Mouse (Mus musculus) thymus, postnatal 4 days (tissue): ENCODE measurements around the gene Pcna.
"Not testable (repeated sequence)": the region's sequence is repeated elsewhere in the genome, so short reads cannot be mapped to it uniquely, and the experiment has no call there.

Experiments
- DNase-seq: peaks from one replicate; pipeline ENCODE4 v3.0.0; 2021

The Pcna gene

DNA sequence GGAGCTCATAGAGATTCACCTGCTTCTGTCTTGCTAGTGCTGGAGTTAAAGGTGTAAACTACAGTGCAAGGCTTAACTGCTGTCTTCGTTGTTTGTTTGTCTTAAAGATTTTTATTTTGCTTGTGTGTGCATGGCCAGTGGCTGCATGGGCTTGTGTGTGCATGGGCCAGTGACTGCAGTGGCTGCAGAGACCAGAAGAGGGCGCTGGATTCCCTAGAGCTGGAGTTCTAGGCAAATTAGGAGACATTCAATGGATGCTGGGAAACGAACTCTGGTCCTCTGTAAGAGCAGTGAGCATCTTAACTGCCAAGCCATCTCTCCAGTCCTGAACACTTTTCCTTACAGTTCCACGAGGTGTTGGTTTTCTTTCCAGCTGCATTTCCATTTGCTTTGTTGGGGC is 22.4 kb upstream of the Pcna start:
- DNase-seq, result no peak

- DNase-seq, result no peak
Measured at GRCm38 (mm10) chr2:132272694-132273389, 19.7 kb upstream of the Pcna start.

DNA sequence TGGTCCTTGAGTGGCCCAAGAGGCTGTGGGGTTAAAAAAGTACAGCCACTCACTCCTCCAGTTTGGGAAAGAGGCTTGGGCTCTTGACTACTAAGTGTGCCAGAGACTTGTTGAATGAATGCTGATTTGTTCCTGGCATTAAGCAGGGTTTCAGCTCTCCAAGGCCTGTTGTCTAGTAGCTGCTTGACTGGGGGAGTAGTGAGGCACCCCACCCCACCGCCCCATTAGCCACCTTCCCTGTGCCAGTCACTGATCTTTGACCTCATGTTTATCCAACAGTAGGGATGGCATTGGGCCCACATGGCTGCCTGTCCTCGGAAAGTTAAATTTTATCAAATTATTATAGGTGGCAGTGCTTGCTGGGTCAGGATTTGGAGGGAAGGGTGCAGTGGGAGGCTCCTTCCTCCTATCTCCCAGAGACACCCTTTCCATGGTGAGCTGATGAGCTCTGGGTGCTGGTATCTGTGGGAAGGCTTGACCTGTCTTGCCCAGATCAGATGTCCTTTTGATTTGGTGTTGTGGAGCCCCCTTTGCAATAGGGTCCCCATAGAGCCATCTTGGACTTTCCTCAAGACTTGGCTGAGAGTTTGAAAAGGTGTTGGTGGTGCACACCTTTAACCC is 17.3 kb upstream of the Pcna start:
- no peak for DNase-seq

GRCm38 (mm10) chr2:132269217-132269616 is 16.1 kb upstream of the Pcna start:
- DNase-seq, result no peak

DNA sequence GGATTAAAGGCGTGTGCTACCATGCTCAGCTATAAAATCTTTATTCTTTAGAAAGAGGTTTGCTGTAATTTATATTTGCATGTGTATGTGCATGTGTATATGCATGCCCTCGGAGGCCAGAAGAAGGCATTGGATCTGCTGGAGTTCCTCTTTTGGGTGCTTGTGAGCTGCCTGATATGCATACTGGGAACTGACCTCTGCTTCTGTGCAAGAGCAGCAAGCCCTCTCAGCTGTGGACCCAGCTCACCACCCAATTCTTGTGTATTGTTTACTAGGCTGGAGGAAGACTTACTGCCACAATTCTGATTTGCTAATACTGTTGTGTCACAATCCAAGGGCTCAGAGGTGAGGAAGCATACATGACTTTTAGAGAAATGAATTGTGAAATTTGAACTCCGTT is 13.0 kb upstream of the Pcna start:
- no peak for DNase-seq

DNA sequence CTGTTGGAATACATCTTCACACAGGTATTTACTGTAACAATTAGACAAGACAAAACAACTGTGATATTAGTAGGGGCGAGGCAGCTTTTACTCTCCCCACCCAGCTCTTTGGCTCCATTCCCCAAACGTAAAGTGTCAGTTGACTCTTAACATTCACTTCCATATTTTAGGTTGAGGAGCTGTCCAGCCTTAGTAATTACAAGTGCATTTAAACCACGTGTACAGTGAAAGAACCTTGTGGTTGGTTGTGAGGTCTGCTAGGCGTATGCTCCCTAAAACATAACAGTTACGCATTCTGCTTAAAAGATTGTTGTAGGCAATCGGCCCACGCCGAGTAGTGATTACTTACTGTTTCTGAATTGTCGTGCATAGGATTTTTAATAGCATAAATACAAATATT is 12.1 kb upstream of the Pcna start:
- no peak for DNase-seq

- DNase-seq, result no peak
Measured at GRCm38 (mm10) chr2:132264266-132264710, 11.2 kb upstream of the Pcna start.

GRCm38 (mm10) chr2:132263421-132264265 is 10.5 kb upstream of the Pcna start:
- peak; percentile 65 for DNase-seq

GRCm38 (mm10) chr2:132262879-132263398 is 9.8 kb upstream of the Pcna start, which contains the start of gene Cds2:
Gene Cds2, plus strand, starts transcription at chr2:132263148.
- peak; percentile 99 for DNase-seq

DNA sequence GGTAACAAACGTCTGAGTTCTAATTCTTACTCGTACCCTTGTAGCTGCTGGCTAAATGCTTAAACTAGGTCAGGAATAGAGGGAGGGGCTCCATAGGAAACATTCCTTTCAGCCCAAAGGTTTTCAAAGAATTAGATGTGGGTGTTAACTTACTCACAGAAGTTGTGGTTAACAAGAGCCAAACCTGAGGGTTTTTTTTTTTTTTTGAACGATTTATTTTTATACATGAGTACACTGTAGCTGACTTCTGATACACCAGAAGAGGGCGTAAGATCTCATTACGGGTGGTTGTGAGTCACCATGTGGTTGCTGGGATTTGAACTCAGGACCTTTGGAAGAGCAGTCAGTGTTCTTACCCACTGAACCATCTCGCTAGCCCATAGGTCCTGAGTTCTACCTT is 9.1 kb upstream of the Pcna start:
- DNase-seq, result no peak

GRCm38 (mm10) chr2:132260601-132261000 is 7.5 kb upstream of the Pcna start:
- DNase-seq, result no peak

DNA sequence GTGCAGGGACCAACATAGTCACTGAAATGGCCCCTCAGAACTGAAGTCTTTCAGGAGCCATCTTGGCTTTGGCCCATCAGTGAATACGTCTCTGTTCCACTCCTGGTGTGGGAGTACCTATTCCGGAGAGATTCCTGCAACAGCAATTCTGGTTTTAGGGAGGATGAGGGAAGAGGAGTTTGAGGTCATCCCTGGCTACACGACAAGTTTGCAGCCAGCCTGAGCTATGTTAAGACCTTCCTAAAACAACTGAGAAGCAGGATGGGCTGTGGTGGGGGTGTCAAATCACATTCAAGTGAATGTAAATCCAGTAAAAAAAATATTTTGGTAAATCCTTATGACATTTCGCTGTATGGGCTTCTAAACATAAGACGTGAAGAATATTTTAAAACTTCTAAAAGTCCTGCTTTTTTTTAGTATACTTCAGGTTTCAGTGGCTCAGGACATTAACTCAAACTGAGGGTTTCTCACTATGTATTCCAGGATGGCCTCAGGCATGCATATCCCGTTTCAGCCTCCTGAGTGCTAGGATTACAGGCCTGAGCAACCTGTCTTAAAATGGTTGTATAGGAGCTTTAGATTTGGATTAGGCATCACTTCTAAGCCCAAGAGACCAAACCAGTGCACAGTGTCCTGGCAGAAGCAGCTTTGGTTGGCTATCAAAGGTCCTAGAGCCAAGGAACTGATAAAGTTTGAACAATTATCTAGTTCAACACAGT is 4.4 kb upstream of the Pcna start:
- no peak for DNase-seq

DNA sequence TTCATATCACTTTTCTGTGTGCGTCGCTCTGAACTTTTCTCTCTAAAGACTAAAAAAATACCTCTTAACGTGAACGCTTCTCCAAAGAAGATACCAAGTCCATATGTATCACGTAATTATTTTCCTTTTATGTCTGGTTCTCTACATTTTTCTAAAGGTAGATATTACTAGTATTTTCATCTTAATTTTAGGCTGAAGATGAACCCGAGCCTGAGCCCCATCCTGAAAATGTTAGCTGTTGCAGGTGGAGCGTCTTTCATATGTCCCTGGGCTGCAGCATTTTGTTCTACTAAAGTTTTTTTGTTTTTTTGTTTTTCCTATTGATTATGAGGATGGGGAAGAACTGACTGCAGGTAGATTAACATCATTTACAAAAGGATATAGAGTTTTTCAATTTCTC is 489 bp upstream of the Pcna start:
- no peak for DNase-seq

- no peak for DNase-seq
Measured at GRCm38 (mm10) chr2:132251911-132252310, 1.2 kb downstream of the Pcna start.

DNA sequence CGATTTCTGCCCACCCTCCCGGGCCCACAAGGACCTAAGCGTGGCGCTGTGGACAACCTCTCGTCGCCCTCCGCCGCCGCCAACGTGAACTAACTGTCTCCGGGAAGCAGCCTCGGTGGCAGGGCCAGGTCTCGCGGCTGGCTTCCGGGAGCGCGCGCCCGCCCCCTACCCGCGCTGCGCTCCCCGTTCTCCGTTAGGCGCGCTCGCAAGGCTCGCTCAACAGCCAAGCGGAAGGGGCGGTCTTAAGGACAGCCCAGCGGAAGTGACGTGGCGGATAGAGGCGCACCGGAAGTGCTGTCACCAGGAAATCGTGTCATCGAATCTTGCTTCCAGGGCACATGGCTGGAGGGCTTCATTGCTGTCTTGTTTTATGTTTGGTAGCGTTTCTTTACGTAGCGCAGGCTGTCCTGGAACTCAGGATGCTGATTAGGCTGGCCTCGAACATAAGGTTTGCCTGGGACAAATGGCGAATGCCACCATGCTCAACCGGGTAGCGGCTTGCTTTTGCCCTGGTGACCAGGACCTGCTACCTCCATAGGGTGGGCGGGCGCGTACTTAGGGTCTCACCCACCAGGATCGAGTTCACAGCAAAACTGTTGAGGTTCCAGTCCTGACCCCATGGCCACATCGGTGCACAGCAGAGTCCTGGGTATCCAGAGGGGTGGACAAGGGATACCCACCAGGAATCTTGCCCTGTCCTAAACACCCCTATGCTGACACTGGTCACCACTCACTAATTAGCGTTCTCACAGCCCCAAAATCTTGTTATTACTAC is 5.4 kb downstream of the Pcna start, which contains the start of gene Tmem230:
TSS of gene Tmem230 (minus strand) at position 269 of the 775 bp plus-strand sequence.
- peak; percentile 96 for DNase-seq

GRCm38 (mm10) chr2:132243370-132243769 is 9.7 kb downstream of the Pcna start:
- no peak for DNase-seq

DNA sequence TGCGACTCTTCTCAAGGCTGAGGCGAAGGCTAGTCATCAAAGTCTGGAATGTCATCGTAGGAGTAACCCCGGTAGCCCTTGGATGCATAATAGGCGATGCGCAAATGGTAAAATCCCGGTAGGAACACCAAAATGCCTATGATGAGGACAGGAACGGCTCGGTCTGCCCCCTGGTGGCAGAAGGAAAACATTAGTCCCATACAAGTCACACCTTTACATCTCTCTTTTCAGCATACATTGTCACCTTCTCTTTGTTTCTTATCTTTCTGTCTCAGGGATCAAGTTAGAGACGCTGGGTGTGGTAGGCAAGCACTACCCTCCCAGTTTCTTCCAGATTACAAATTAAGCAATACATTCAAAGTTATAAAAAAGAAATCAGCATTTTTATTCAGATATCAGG is 12.7 kb downstream of the Pcna start:
- DNase-seq, result peak; percentile 73

DNA sequence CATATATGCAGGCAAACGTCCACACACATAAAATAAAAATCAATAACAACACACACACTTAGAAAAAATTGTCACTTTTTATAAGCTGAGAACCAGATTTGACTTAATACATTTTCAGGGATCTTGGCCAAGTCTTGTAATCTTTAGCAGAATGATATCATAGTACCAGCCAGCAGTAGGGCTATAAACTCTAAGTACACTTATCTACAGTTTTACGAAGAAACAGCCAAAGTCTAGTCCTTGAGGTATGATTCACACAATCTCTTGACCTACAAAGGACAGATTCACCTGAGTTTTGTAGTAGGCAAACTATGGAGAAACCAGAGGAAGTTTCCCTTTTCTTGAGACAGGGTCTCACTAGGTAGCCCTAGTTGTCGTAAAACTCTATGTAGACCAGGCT is 13.7 kb downstream of the Pcna start:
- not testable (repeated sequence) for DNase-seq

- no peak for DNase-seq
Measured at GRCm38 (mm10) chr2:132235975-132236374, 17.1 kb downstream of the Pcna start.

- no peak for DNase-seq
Measured at GRCm38 (mm10) chr2:132235291-132235690, 17.8 kb downstream of the Pcna start.

DNA sequence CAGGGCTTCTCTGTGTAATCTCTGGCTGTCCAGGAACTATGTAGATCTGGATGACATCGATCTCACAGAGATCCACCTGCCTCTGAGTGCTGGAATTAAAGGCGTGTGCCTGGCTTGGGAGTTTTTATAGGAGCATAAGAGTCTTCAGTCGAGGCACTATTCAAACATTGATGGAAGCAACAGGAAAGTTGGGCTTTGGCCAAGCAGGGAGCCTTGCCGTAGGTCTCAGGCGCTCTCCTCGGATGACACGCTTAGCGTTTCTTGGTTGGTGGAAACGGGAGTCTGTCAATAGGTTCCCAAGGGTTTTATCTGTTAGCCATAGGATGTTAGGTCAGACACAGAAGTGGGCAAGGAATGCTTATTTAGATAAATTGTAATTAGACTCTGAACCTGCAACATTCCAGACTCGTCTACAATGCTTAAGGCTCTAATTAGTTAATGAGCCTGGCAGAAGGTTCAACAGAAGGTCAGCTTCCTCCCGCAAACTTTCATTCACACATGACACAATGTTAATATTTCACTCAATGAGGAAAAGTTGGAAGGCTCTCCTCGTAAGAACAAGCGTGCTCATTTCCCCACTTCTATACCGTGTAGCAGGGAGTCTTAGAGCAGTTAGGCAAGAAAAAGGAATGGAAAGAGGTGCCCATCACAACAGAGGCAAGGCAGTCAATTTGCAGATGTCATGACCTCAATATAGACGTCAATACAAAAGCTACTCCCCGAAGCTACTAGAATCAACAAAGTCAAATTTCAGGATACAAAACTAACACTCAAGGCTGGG is 18.9 kb downstream of the Pcna start:
- no peak for DNase-seq
